Mouse (Mus musculus) heart, postnatal 0 days (tissue): ENCODE results near the gene Hist1h3e. TPM values are rescaled to one million over a fixed set of nuclear protein-coding genes. Genes with fewer than 3 reads are reported as not detected.
"Not testable (repeated sequence)": the region's sequence is repeated elsewhere in the genome, so short reads cannot be mapped to it uniquely, and the experiment has no call there.

Experiments
- ATAC-seq: fragments of 200-750 bp; cut with Nextera tagmentation; 2 replicates; pipeline ENCODE4 v1.8.0; 2017; ENCODE audit warnings: low read depth, moderate number of reproducible peaks, moderate library complexity; ENCODE audit not compliant: insufficient read depth
- DNase-seq: peaks from one replicate; pipeline ENCODE4 v3.0.0-alpha.2; 2016; ENCODE audit warnings: low spot score
- H3K27ac ChIP-seq: fragments of 300-500 bp; sonication (generic); 2 replicates; pipeline ENCODE4 v1.5.1; 2014; ENCODE audit warnings: low read depth, mild to moderate bottlenecking
- H3K27me3 ChIP-seq: fragments of 300-500 bp; sonication (generic); 2 replicates; pipeline ENCODE4 v1.6.1; 2014; ENCODE audit warnings: low read length, mixed read lengths; ENCODE audit not compliant: control insufficient read depth, insufficient read depth
- H3K36me3 ChIP-seq: fragments of 300-500 bp; sonication (generic); replicated peaks from 2 replicates; pipeline ENCODE4 v1.6.1; 2014; ENCODE audit warnings: low read length, mixed read lengths; ENCODE audit not compliant: control insufficient read depth, insufficient read depth
- H3K4me1 ChIP-seq: fragments of 300-500 bp; sonication (generic); 2 replicates; pipeline ENCODE4 v1.6.1; 2014; ENCODE audit warnings: antibody characterized with exemption; ENCODE audit not compliant: control insufficient read depth, insufficient read depth
- H3K4me2 ChIP-seq: fragments of 300-500 bp; sonication (generic); 2 replicates; pipeline ENCODE4 v1.6.1; 2014; ENCODE audit warnings: low read depth, mild to moderate bottlenecking, low read length, moderate library complexity
- H3K4me3 ChIP-seq: fragments of 300-500 bp; sonication (generic); 2 replicates; pipeline ENCODE4 v1.5.1; 2014; ENCODE audit warnings: low read depth, low read length
- H3K9ac ChIP-seq: fragments of 300-500 bp; sonication (generic); replicated peaks from 2 replicates; pipeline ENCODE4 v1.6.1; 2014; ENCODE audit warnings: low read depth, low read length, mixed read lengths
- H3K9me3 ChIP-seq: fragments of 300-500 bp; sonication (generic); replicated peaks from 2 replicates; pipeline ENCODE4 v1.6.1; 2016; ENCODE audit warnings: low read length; ENCODE audit not compliant: control insufficient read depth
- CTCF ChIP-seq: IDR thresholded peaks from 2 replicates; pipeline ENCODE4 v1.5.1; 2016; ENCODE audit warnings: antibody characterized with exemption, control low read depth, low read depth
- EP300 ChIP-seq: IDR thresholded peaks from 2 replicates; pipeline ENCODE4 v1.6.1; 2016; ENCODE audit warnings: antibody characterized with exemption, low read depth
- WGBS: fragments of 180-500 bp; shearing (Covaris S2); extraction: QIAGEN DNeasy Blood & Tissue Kit; methylation state at CpG from one replicate; pipeline ENCODE4 v1.1.7; 2014; 5-methylcytosine and 5-hydroxymethylcytosine counted together
- polyA plus RNA-seq: library from polyadenylated mRNA; unstranded; fragments of >200 nt; fragmentation: Nextera tagmentation; extraction: Ambion mirVana; gene quantifications from 2 replicates; pipeline ENCODE4 v1.2.1, GENCODE M21; 2015
- total RNA-seq: library from RNA; depleted of rRNA; stranded (reverse); fragments of >200 nt; gene quantifications from 2 replicates; pipeline ENCODE4 v1.2.3, GENCODE M21; 2014; ENCODE audit warnings: low replicate concordance

The Hist1h3e gene
- total and polyA plus RNA-seq, 2 experiments from 2014 or later, result 0.97 to 625 TPM

DNA sequence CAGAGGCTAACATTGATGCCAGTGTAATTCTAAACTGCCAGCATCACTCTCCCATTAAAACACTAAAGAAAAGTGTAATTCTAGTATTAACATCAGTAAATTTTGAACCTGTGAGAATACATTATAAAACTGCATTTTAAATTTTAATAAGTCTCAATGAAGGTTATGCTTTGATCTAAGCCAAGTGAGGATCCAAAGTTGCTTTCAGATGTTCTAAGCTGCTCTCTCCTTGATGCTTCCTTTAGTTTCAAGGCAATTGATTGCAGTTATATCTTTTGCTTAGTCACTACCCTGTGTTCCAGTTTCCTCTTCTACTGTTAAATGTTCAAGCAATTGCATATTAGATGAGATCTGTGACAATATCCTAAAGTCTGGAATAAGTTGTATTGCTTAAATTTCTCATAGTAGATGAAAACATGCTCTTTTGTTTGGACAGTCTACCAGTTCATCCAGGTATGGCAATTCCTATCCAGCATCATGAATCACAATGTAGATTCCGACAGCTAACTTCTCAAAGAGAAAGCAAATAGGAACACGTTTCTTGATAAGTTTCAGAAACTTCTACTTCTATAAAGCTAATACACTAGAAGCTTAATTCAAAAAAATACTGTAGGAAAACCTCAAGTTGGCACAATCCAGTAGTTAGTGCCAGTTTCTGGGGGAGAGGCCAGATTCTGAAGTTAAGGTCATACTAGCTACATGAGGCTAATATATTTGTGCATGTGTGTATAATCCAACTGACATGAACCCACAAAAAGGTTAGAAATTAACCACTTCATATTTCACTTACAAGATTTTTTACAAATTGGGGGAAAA is 10.3 kb upstream of the Hist1h3e start:
- TF ChIP-seq CTCF (no peak), EP300 (no peak)
- H3K9ac ChIP-seq, result peak overlapping the region; percentile 69; the same call in 1 of the 2 replicates
- H3K9me3 ChIP-seq, result no peaks in the 10 kb centered on the region
- H3K4me3 ChIP-seq, result peak overlapping the region; percentile 51
- no peak for ATAC-seq
- no peaks in the 10 kb centered on the region for H3K36me3 ChIP-seq
- H3K4me1 ChIP-seq, result peaks cover 16% of the 10 kb centered on the region; the same call in 1 of the 2 replicates
- WGBS, result 45% methylated on average over 2 of the region's 2 CpGs
- peak overlapping the region; percentile 97 for H3K27ac ChIP-seq
- DNase-seq, result no peak
- no peaks in the 10 kb centered on the region for H3K27me3 ChIP-seq
- H3K4me2 ChIP-seq, result peak overlapping the region; percentile 62

DNA sequence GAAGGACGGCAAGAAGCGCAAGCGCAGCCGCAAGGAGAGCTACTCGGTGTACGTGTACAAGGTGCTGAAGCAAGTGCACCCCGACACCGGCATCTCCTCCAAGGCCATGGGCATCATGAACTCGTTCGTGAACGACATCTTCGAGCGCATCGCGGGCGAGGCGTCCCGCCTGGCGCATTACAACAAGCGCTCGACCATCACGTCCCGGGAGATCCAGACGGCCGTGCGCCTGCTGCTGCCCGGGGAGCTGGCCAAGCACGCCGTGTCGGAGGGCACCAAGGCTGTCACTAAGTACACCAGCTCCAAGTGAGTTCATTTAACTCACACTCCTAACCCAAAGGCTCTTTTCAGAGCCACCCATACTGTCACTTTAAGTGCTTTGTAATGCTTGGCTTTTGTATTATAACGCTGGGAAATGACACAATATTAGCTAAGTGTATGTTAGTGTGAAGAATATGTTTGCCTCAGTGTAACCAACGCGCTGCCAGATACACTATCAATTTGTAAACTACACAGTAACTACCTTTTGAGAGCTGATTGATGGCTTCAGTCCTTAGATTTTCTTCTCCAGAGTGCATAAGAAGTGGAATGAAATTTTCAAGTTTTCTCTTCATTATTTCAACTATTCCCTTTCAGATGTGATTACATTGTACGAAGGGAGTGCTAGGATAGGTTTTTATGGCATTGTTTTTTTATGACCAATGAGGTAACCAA is 9.5 kb upstream of the Hist1h3e start:
- ATAC-seq, result 0 out of 2 replicates have a peak, but pooled peaks have one; percentile 1
- Histone ChIP-seq H3K4me3 (peak overlapping the region; percentile 51), H3K4me2 (peak overlapping the region; percentile 62), H3K9ac (peak overlapping the region; percentile 69), H3K27ac (peak overlapping the region; percentile 97), H3K4me1 (peaks cover 16% of the 10 kb centered on the region; the same call in 1 of the 2 replicates)
- DNase-seq, H3K9me3 ChIP-seq, H3K36me3 ChIP-seq, H3K27me3 ChIP-seq: not testable (repeated sequence)
- WGBS, result 1% methylated on average over 13 of the region's 34 CpGs

DNA sequence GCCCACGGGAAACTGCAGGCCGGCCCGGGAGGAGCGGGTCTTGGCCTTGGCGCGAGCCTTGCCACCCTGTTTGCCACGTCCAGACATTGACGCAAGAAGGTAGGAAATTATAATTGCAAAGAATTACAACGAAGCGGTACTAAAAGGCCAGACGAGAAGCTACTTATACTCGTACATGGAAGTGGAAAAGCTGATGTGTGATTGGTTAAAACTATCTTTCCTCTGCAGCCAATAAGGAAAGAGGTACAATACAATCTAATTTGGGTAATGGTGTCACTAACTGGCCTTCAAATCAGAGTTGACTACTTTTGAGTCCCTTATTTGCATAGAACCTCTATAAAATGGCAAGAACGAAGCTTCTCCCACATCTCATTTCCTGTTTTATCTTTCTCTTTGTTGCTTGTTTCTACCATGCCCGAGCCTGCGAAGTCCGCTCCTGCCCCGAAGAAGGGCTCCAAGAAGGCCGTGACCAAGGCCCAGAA is 8.9 kb upstream of the Hist1h3e start, which contains the start of the genes Hist1h2ae and Hist1h2bg:
Gene Hist1h2ae, minus strand, starts transcription at position 199 of the 482 bp plus-strand sequence.
Gene Hist1h2bg, plus strand, starts transcription at position 375 of the 482 bp plus-strand sequence.
- H3K27me3 ChIP-seq, result no peaks in the 10 kb centered on the region
- peak within 1 kb of the TSS; percentile 62 for H3K4me2 ChIP-seq
- under 1% methylated on average over 18 of the region's 18 CpGs for WGBS
- peak within 1 kb of the TSS; percentile 69 for H3K9ac ChIP-seq
- peak; percentile 99 for DNase-seq
- peak within 1 kb of the TSS; percentile 51 for H3K4me3 ChIP-seq
- TF ChIP-seq CTCF, result no peak
- TF ChIP-seq EP300, result peak; percentile 74; the same call in 1 of the 2 replicates
- no peaks in the 10 kb centered on the region for H3K36me3 ChIP-seq
- ATAC-seq, result peak; percentile 87
- H3K9me3 ChIP-seq, result no peaks in the 10 kb centered on the region
- H3K27ac ChIP-seq, result peak within 1 kb of the TSS; percentile 97
- peaks cover 11% of the 10 kb centered on the region; the same call in 1 of the 2 replicates for H3K4me1 ChIP-seq

DNA sequence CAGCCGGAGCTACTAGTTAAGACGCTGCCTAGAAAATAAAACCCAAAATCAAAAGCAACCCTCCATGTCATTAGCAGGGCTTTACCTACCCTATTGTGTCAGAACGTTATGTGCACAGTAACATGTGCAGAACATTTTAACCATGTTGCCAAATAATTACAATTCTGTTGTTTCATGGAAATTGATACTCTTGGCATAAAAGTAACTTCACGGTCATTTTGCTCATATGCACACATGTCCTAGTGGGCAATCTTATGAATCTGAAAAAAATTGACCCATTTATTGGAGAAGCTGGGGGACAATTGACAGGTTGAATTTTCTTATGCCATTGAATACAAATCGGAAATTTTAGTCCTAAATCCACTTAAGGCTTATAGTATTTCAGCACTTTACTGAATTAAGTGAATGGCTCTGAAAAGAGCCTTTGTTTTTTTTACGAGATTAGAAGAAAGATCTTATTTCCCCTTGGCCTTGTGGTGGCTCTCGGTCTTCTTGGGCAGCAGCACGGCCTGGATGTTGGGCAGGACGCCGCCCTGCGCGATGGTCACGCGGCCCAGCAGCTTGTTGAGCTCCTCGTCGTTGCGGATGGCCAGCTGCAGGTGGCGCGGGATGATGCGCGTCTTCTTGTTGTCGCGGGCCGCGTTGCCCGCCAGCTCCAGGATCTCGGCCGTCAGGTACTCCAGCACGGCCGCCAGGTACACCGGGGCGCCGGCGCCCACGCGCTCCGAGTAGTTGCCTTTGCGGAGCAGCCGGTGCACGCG is 8.3 kb upstream of the Hist1h3e start:
- not testable (repeated sequence) for DNase-seq, H3K27me3 ChIP-seq, H3K36me3 ChIP-seq, H3K9ac ChIP-seq, H3K9me3 ChIP-seq
- peak; percentile 36; the same call in 1 of the 2 replicates for ATAC-seq
- peak overlapping the region; percentile 51 for H3K4me3 ChIP-seq
- H3K4me1 ChIP-seq, result peaks cover 11% of the 10 kb centered on the region; the same call in 1 of the 2 replicates
- H3K27ac ChIP-seq, result peak overlapping the region; percentile 97
- peak overlapping the region; percentile 62 for H3K4me2 ChIP-seq
- WGBS, result 5% methylated on average over 21 of the region's 41 CpGs

- no peak overlapping the region for H3K9ac ChIP-seq
- DNase-seq (no peak), ATAC-seq (no peak)
- H3K36me3 ChIP-seq, result no peaks in the 10 kb centered on the region
- WGBS, result 86% methylated on average over 2 of the region's 2 CpGs
- TF ChIP-seq EP300, result no peak
- TF ChIP-seq CTCF, result no peak
- H3K4me3 ChIP-seq, result no peak overlapping the region
- no peaks in the 10 kb centered on the region for H3K4me1 ChIP-seq
- H3K9me3 ChIP-seq, result no peaks in the 10 kb centered on the region
- no peaks in the 10 kb centered on the region for H3K27me3 ChIP-seq
- H3K27ac ChIP-seq, result no peak overlapping the region
- H3K4me2 ChIP-seq, result no peak overlapping the region
Observed at GRCm38 (mm10) chr13:23564482-23564881, 2.3 kb upstream of the Hist1h3e start.
